Mouse (Mus musculus): ENCODE data around the gene S1pr4. TPM values are rescaled to one million over a fixed set of nuclear protein-coding genes. Genes with fewer than 3 reads are reported as not detected.

Gene S1pr4
- polyA plus RNA-seq, 1 experiment from 2014 or later, result 0.69 TPM

DNA sequence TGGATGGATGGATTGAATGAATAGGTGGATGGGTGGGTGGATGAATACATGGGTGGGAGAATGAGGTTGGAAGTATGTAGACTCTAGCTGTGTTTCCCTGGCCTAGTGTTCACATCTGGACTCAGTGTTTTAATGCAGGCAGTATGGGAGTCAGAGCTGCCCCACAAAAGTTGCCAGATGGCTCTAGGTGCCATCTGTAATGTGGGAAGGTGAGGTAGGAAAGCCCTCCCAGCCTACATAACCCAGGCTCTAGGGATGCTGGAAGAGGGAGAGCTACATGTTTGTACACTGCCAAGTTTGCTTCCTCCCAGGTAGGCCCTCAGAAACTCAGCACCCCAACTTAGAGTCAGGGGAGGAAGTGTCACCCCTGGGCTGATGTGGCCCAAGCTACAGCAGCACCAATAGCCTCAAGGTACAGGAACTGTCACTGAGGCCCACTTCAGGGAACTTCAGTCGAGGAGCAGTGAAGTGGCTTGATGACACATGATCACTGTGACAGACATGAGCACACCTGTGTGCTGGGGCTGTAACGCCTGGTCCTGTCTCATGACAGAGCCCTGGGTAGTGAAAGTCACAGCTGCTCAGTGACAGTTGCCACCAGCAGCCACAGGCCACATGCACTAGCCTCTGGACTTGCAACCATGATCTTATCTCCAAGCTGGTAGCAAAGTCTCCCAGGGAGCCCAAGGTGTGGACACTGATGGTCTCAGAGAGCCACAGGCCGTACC, 38.6 kb upstream of the S1pr4 start:
- Histone ChIP-seq H3K4me2 (no peak overlapping the region), H3K36me3 (peaks cover 4% of the 10 kb centered on the region; the same call in 1 of the 2 replicates), H3K27me3 (replicated peaks) (no peaks in the 10 kb centered on the region), H3K9ac (replicated peaks) (no peak overlapping the region), H3K9me3 (replicated peaks) (no peaks in the 10 kb centered on the region), H3K27ac (replicated peaks) (no peak overlapping the region), H3K4me3 (replicated peaks) (no peak overlapping the region), H3K4me1 (peaks cover 29% of the 10 kb centered on the region)
- 94% methylated on average over 3 of the region's 3 CpGs for WGBS
- no peak for ATAC-seq (ENCODE audit: low FRiP score)

- H3K9ac ChIP-seq (replicated peaks), result no peak overlapping the region
- ATAC-seq (ENCODE audit: low FRiP score), result no peak
- H3K4me3 ChIP-seq (replicated peaks), result no peak overlapping the region
- WGBS, result 90% methylated on average over 2 of the region's 2 CpGs
- H3K4me2 ChIP-seq, result no peak overlapping the region
- H3K9me3 ChIP-seq (replicated peaks), result no peaks in the 10 kb centered on the region
- peaks cover 13% of the 10 kb centered on the region for H3K36me3 ChIP-seq
- no peak overlapping the region for H3K27ac ChIP-seq (replicated peaks)
- H3K27me3 ChIP-seq (replicated peaks), result no peaks in the 10 kb centered on the region
- peaks cover 18% of the 10 kb centered on the region for H3K4me1 ChIP-seq
These were observed 37.5 kb upstream of the S1pr4 start for GRCm38 (mm10) chr10:81537429-81537828.

DNA sequence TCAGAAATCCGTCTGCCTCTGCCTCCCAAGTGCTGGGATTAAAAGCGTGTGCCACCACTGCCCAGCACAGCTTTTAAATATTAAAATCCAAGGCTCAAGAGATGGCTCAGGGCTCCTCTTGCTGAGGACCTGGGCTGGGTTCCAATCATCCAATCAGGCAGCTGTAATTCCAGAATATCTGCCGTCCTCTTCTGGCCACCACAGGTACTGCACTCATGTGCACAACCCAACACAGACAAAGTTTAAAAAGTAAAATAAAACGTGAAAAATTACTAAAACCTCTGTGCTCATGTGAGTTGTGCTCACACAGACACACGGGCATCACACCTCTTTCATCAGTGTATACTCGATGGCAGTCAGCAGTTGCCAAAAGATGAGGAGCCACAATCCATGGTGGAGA, 36.8 kb upstream of the S1pr4 start:
- H3K9ac ChIP-seq (replicated peaks), result no peak overlapping the region
- H3K9me3 ChIP-seq (replicated peaks), result no peaks in the 10 kb centered on the region
- peaks cover 18% of the 10 kb centered on the region for H3K36me3 ChIP-seq
- WGBS, result 79% methylated on average over 6 of the region's 6 CpGs
- H3K27ac ChIP-seq (replicated peaks), result no peak overlapping the region
- H3K4me1 ChIP-seq, result peaks cover 11% of the 10 kb centered on the region
- H3K4me3 ChIP-seq (replicated peaks), result no peak overlapping the region
- ATAC-seq (ENCODE audit: low FRiP score), result no peak
- no peaks in the 10 kb centered on the region for H3K27me3 ChIP-seq (replicated peaks)
- no peak overlapping the region for H3K4me2 ChIP-seq

DNA sequence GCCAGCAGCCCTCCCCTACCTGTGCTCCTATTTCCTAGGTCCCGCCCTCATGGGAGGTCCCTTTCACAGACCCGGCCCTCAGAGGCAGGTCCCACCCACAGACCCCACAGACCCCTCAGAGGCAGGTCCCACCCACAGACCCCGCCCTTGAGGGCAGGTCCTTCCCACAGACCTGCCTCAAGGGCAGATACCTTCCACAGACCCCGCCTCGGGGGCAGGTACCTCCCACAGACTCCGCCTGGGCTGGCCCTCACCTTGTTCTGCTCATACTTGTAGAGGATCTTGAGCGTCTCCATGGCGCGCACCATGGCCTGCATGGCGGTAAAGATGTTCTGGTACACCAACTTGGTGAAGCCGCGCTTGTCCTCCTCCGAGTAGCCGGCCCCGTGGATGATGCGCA, 34.9 kb upstream of the S1pr4 start:
- H3K9me3 ChIP-seq (replicated peaks), result no peaks in the 10 kb centered on the region
- ATAC-seq (ENCODE audit: low FRiP score), result no peak
- 68% methylated on average over 16 of the region's 16 CpGs for WGBS
- no peak overlapping the region for H3K9ac ChIP-seq (replicated peaks)
- H3K4me2 ChIP-seq, result no peak overlapping the region
- no peak overlapping the region for H3K4me3 ChIP-seq (replicated peaks)
- H3K36me3 ChIP-seq, result peaks cover 37% of the 10 kb centered on the region
- H3K4me1 ChIP-seq, result no peaks in the 10 kb centered on the region
- no peak overlapping the region for H3K27ac ChIP-seq (replicated peaks)
- no peaks in the 10 kb centered on the region for H3K27me3 ChIP-seq (replicated peaks)

GRCm38 (mm10) chr10:81526779-81527178, 26.8 kb upstream of the S1pr4 start:
- 16% methylated on average over 14 of the region's 14 CpGs for WGBS
- Histone ChIP-seq H3K9ac (replicated peaks) (no peak overlapping the region), H3K27me3 (replicated peaks) (peaks cover 10% of the 10 kb centered on the region), H3K36me3 (peaks cover 31% of the 10 kb centered on the region), H3K9me3 (replicated peaks) (no peaks in the 10 kb centered on the region), H3K4me1 (no peaks in the 10 kb centered on the region), H3K27ac (replicated peaks) (no peak overlapping the region), H3K4me3 (replicated peaks) (no peak overlapping the region), H3K4me2 (no peak overlapping the region)
- ATAC-seq (ENCODE audit: low FRiP score), result no peak; the same call in 1 of the 2 replicates

DNA sequence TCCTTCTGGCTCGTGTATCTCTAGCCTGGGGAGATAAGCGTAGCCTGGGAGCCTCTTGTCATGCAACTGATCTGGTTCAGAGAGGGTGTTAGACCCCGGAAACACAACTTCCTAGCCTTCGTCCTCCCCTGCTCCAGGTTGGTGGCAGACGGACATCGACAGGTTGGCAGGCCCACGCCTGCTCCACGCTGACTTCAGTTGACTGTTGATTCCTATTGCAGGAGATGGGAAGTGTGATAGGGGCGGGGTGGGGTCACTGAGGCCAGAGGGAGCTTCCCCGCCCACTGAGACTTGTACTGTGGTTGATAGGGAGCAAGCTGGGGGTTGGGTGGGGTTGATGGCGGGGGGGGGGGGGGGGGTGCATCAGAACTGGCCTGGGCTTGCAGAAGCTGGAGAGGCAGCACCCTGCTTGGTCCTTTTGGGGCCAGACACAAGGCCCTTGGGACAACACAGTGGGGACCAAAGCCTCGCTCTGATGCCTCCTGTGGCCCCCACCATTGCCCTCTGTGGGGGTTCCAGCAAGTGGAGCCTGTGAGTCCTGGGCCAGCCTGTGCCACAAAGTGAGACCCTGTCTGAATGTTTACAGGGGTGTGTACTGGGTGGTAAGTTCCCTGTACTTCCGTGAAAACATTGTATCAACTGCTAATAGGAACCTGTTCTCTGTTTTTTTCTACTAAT, 25.2 kb upstream of the S1pr4 start:
- Histone ChIP-seq H3K9ac (replicated peaks) (no peak overlapping the region), H3K27me3 (replicated peaks) (peaks cover 10% of the 10 kb centered on the region), H3K4me2 (no peak overlapping the region), H3K4me1 (no peaks in the 10 kb centered on the region), H3K4me3 (replicated peaks) (no peak overlapping the region), H3K36me3 (peaks cover 15% of the 10 kb centered on the region), H3K9me3 (replicated peaks) (no peaks in the 10 kb centered on the region), H3K27ac (replicated peaks) (no peak overlapping the region)
- ATAC-seq (ENCODE audit: low FRiP score), result no peak
- WGBS, result 76% methylated on average over 12 of the region's 13 CpGs

DNA sequence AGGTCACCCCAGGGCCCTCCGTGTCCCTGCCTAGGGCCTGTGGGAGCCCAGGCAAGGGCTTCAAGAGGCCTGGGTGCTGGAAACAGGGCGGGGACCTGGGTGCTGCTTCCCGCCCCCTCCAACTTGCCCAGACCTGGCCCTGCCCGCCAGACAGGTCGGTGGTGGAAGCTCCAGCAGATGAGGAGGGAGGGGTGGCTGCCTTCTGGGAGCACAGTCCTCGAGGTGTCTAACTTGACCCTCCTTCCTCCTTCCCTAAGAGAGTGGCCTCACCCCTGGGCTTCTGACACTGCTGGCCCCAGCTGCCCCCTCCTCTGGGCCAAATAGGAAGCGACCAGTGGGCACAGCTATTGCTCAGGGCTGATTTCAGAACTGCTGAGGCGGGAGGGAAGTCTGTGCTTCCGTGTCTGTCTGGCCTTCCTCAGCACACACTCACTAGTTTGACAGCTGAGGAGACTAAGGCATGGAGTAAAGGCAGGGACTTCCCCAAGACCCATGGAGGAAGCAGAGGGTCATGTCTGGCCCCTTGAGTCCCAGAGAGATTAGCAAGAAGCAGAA, 24.2 kb upstream of the S1pr4 start, which contains the start of gene Gna15:
TSS of gene Gna15 (minus strand) at position 175 of the 555 bp plus-strand sequence.
- Histone ChIP-seq H3K9ac (replicated peaks) (no peak within 1 kb of the TSS), H3K4me1 (no peaks in the 10 kb centered on the region), H3K27ac (replicated peaks) (no peak within 1 kb of the TSS), H3K27me3 (replicated peaks) (peaks cover 10% of the 10 kb centered on the region), H3K36me3 (peaks cover 5% of the 10 kb centered on the region), H3K9me3 (replicated peaks) (no peaks in the 10 kb centered on the region), H3K4me2 (no peak within 1 kb of the TSS), H3K4me3 (replicated peaks) (no peak within 1 kb of the TSS)
- no peak for ATAC-seq (ENCODE audit: low FRiP score)
- WGBS, result 21% methylated on average over 9 of the region's 9 CpGs

- Histone ChIP-seq H3K9ac (replicated peaks) (no peak overlapping the region), H3K36me3 (no peaks in the 10 kb centered on the region), H3K27ac (replicated peaks) (no peak overlapping the region), H3K9me3 (replicated peaks) (no peaks in the 10 kb centered on the region), H3K27me3 (replicated peaks) (peaks cover 10% of the 10 kb centered on the region), H3K4me3 (replicated peaks) (no peak overlapping the region), H3K4me2 (no peak overlapping the region), H3K4me1 (no peaks in the 10 kb centered on the region)
- no peak for ATAC-seq (ENCODE audit: low FRiP score)
- WGBS, result 28% methylated on average over 19 of the region's 19 CpGs
These were observed 23.6 kb upstream of the S1pr4 start for GRCm38 (mm10) chr10:81523570-81523969.

DNA sequence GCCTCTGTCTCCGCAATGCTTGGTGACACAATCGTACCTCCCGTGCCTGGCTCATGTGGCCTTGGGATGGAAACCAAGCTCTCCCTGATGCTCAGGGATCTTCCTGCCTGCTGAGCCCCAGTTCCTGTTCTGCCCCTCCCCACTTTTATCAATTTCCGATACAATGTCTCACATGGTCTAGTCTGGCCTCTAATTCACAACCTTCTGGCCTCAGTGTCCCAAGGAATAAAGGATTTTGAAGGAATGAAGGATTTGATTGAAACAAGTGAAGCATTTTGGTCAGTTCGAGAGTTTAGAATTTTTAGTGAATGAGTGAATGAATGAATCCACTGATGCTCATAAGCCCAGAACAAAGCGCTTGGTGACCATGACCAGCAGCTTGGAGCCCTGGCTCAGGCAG, 23.2 kb upstream of the S1pr4 start:
- Histone ChIP-seq H3K4me1 (no peaks in the 10 kb centered on the region), H3K9ac (replicated peaks) (no peak overlapping the region), H3K9me3 (replicated peaks) (no peaks in the 10 kb centered on the region), H3K4me3 (replicated peaks) (no peak overlapping the region), H3K27ac (replicated peaks) (no peak overlapping the region), H3K36me3 (no peaks in the 10 kb centered on the region), H3K27me3 (replicated peaks) (peaks cover 10% of the 10 kb centered on the region), H3K4me2 (no peak overlapping the region)
- WGBS, result 80% methylated on average over 6 of the region's 6 CpGs
- ATAC-seq (ENCODE audit: low FRiP score), result no peak

DNA sequence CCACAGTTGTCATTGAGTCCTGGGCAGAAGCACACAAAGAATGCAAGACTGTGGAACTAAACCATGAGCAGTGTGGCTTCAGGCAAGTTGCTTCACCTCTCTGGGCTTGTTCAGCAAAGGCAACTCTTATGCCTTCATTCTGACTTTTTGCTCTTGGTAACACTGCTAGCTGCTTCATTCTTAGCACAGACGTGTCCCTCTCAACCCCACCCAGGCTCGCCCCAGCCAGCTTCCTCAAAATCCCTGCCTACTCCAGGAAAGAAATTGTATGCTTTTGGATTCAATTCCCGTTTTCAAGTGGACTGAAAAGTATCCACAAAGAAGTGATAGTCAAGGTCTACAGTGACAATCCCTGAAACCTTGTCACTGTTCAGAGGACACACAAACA, 20.0 kb upstream of the S1pr4 start:
- no peak for ATAC-seq (ENCODE audit: low FRiP score)
- Histone ChIP-seq H3K36me3 (no peaks in the 10 kb centered on the region), H3K9ac (replicated peaks) (no peak overlapping the region), H3K4me1 (no peaks in the 10 kb centered on the region), H3K9me3 (replicated peaks) (no peaks in the 10 kb centered on the region), H3K27ac (replicated peaks) (no peak overlapping the region), H3K4me2 (no peak overlapping the region), H3K4me3 (replicated peaks) (no peak overlapping the region), H3K27me3 (replicated peaks) (peaks cover 15% of the 10 kb centered on the region)
- 78% methylated on average over 3 of the region's 3 CpGs for WGBS

DNA sequence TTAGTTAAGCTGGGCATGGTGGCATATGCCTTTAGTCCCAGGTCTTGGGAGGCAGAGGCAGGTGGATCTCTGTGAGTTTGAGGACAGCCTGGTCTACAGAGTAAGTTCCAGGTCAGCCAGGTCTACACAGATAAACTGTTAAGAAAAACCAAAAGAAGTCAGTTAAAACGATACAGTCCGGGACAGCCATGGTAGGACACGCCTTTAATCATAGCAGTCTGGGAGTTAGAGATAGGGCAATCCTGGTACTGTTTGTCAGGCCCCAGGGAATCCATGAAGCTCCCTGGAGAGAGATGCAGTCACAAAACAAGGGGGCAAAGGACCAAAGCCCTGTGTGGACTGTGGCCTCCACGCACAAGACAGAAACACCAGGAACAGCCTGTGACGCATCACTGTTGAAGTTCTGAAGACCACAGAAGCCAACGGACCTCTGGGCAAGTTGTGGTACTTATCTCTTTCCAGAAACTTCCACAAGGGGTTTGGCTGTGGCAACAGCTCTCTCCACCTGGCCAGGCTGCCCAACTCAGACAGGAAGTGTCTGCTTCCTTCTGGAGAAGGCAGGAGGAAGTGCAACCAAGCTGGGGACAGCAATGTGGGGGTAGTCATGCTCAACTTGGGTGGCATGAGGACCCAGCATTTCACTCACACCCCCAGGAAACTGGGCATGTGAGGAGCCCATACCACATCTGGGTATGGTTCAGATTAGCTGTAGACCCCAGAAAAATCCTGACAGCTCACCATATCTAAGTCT, 19.5 kb upstream of the S1pr4 start:
- H3K9ac ChIP-seq (replicated peaks), result no peak overlapping the region
- no peaks in the 10 kb centered on the region for H3K4me1 ChIP-seq
- H3K27me3 ChIP-seq (replicated peaks), result peaks cover 15% of the 10 kb centered on the region
- H3K4me2 ChIP-seq, result no peak overlapping the region
- ATAC-seq (ENCODE audit: low FRiP score), result no peak
- WGBS, result 92% methylated on average over 6 of the region's 6 CpGs
- no peak overlapping the region for H3K4me3 ChIP-seq (replicated peaks)
- no peaks in the 10 kb centered on the region for H3K36me3 ChIP-seq
- no peaks in the 10 kb centered on the region for H3K9me3 ChIP-seq (replicated peaks)
- H3K27ac ChIP-seq (replicated peaks), result no peak overlapping the region
